Mouse (Mus musculus) cerebellum, postnatal 25 days (tissue): ENCODE measurements around the gene Tenm3.

Experiments
- DNase-seq, 2 experiments: peaks; one replicate each; pipeline ENCODE4 v3.0.0; 2021; ENCODE audit warnings: mixed read lengths in 2 of 2

Tenm3 gene

DNA sequence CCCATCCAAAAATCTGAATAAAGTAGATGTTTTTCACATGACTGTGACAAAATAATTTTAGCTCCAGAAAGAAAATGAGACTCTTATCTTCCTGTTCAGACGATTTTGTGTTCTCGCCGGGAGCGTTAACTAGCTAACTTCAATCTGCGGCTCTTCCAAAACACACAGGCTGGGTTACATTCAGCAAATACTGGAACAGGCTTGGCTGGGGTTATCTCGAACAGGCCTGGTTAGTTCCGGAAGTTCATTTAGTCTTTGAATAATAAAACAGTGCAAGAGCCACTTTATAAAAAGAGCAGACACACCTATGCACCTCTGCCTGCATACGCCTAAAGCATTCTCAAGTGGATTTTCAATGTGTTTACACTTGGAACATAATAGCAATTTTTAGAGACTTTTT lies 40.7 kb downstream of the Tenm3 start:
- DNase-seq: no peak

DNA sequence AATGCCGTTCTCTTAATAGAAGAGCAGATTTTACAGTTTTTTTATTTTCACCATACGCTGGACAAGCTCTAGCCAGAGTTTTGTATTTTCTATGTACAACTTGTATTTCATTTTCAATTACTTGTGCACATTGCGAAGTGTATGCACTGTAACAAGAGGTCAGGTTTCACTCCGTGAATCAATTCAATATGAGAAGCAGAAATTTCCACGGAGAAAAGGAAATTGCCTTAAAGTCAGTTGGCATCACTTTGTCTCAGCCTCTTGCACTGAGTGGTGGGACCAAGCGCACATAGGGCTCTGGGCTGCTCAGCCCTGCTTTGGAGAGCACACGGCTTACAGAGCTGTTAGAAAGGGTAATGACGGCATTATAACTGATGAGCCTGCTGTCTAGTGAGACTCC lies 41.5 kb downstream of the Tenm3 start:
- DNase-seq: no peak

DNA sequence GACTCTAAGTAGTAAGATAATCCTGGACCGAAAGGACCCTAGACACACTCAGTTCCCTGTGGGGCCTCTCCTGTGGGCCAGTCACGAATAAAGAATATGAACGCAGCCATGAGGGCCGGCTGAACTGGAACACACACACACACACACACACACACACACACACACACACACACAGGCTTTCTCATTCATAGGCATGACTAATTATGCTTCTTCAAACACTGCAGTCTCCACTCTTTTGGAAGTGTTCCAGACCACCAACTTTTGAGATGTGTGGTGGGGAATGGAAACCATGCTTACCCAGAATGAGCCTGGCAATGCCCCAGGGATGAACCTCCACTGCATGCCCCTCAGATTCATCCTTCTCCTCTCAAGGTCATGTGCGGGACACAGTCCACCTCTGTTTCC lies 45.8 kb downstream of the Tenm3 start:
- no peak for DNase-seq

GRCm38 (mm10) chr8:48794285-48794684 lies 49.5 kb downstream of the Tenm3 start:
- DNase-seq: no peak

- DNase-seq: no peak
These were observed 50.0 kb downstream of the Tenm3 start for GRCm38 (mm10) chr8:48793729-48794128.

DNA sequence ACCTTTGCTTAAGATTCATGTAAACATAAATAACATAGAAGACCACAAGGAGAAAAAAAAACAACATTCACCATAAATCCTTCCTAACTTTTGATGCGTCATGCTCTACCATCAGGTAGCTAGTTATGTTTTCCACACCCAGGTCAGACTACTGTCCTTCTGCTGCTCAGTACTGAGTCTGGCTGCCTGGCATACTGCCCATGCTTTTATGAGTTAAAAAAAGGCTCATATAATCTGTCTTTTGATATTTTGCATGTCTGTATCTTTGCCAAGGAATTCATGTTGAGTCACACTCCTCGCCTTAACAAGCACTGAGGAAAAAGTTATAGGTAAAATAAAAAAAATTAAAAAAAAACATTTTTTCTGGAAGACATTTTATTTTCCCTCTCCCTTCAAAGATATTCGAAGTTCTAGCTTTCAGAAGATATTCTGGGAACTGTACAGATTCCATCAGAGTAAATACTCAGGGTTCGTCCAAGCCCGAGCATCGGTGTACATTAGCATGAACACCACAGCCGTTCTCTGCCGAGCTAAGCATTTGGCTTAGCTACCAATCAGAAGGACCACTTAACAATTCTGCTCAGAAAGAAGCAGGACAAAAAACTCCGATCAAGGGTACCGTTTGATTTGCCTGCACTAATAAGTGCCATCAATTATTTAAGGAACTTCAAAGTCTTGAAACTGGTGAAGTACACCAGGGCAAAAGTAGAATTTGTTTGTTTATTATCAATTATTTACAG lies 51.0 kb downstream of the Tenm3 start:
- no peak for DNase-seq

GRCm38 (mm10) chr8:48783308-48783707 lies 60.4 kb downstream of the Tenm3 start:
- DNase-seq: no peak

- DNase-seq: no peak
These were observed 63.1 kb downstream of the Tenm3 start for GRCm38 (mm10) chr8:48780628-48781027.

- no peak for DNase-seq
These were observed 64.6 kb downstream of the Tenm3 start for GRCm38 (mm10) chr8:48779194-48779593.

GRCm38 (mm10) chr8:48776081-48776480 lies 67.7 kb downstream of the Tenm3 start:
- DNase-seq: no peak

DNA sequence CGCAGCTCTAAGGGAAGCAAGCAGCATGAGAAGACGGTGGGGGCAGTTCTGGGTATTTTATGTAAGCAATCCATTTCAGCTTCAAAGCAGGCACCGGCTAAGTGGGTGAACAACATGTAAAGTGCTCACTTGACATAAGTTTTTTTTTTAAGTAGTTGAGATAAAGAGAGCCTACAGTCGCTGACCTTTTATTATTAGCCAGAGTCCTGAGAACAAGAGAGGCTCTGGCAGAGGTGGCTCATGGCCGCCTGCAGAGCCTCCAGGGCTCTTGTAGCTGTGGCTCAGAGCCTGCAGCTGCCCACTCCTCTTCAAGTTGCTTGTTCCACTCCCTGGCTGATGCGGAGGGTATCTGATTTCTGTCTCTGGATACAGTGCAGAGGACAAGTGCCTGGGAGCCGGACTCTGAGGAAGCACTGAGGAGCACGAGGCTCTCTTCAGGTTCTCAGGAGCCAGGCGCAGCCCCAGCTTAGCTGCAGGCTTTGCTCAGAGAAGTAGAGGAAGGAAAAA lies 68.2 kb downstream of the Tenm3 start:
- no peak for DNase-seq

DNA sequence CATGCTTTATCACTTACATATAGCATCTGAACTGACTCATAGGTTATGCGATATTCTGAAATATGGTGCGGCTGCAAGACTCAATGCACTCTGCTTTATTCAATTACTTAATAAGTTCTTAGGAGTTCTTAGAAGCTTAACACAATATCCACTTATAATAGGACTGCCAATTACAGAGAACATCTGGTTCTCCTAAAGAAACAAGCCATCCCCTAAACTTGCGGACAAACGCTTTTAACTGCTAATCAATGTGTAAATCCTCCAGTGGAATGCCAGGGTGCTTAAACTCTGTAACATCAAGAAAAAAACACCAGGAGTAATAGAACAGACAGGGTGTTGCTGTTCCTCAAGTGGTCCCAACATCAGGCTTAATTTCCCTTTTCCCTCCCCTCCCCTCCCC lies 68.9 kb downstream of the Tenm3 start:
- DNase-seq: no peak

DNA sequence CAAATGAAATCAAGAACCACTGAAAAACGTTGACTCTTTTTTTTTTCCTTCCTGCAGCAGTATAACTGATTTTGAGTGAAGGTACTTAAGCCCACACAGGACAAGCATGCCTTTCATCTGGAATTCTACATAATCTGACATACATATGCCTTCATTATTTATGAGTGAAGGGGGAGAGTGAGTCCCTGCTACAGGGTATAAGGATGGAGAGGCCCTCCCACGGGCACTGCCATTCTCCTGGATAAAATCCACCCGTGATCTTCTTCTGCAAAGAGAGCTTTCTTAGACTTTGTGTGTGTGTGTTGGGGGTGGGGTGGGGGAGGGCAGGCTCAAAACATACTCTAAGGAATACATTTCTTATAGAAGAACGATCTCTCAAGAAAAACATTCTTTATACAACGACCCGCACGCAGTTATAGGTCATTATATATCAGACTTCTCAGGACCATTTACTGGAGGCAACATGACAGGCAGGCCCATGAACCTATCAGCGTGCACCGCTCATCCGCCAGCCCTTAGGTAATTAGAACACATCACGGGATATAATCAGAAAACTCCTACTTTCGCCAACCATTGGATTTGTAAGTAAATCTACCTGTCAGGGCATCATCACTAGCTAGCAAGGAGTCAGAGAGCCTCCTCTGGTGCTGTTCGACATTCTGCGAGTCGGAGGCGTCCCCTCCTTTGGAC lies 77.1 kb downstream of the Tenm3 start:
- DNase-seq: no peak

GRCm38 (mm10) chr8:48765212-48765611 lies 78.5 kb downstream of the Tenm3 start:
- no peak for DNase-seq

- no peak for DNase-seq
These were observed 79.7 kb downstream of the Tenm3 start for GRCm38 (mm10) chr8:48764011-48764410.

- no peak for DNase-seq
These were observed 86.9 kb downstream of the Tenm3 start for GRCm38 (mm10) chr8:48756874-48757273.

GRCm38 (mm10) chr8:48755492-48755891 lies 88.3 kb downstream of the Tenm3 start:
- no peak for DNase-seq

DNA sequence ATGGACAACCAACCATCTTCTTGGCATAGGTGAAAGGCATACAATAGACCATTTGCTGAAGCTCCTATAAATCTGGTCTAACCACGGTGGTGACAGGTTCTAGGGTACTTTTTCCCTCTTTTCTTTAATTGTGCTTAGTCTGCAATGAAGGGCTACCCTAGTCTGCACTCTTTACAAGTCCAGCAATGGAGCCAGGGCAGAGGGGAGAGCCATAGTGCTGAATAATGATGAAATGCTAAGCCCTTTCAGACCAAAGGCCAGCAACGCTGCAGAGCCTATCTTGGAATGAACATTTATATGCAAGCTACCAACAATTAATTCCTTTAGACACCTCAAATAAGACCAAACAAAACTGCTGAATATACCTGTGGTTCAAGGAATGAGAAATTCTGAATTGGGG lies 88.8 kb downstream of the Tenm3 start:
- DNase-seq: no peak

GRCm38 (mm10) chr8:48751965-48752364 lies 91.8 kb downstream of the Tenm3 start:
- DNase-seq: no peak

DNA sequence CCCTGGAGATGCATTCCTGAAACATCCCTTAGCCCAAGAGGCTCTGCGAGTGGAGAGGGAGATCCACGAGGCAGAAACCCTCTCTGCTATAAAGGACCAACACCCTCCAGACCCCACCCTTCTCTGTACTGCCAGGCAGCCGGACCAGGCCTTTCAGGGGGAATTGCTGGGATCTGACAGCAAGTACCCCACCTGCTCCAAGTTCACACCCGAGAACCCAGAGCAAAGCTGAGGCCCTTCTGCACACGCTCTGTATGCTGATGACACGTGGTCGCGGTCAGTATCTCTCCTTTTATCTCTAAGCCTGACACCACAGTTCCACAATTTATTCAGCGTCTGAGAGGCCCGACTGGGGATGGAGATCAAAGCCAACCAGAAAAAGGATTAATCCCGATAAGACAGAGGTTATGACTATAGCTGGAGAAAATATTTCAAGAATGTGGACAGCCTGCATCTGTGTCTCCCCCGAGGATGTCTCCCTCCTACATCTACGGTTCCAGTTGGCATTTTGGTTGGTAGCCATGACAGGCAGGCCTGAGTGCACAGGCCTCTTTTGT lies 95.2 kb downstream of the Tenm3 start:
- DNase-seq: no peak

DNA sequence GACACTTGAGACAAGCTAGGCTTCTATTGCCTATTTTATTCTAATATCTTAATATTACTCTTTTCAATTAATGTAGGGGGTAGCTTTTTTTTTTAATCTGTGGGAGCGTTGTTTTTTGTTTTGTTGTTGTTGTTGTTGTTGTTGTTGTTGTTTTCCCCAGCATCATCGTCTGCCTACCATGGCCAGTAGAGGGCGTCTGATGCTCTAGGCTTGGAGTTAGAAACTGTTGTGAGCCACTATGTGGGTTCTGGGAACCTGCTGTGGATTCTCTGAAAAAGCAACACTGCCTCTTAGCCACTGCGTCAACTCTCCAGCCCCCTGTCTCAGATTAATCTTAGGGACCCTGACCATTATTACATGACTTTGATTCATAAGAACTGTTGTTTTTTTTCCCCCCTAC lies 99.8 kb downstream of the Tenm3 start:
- DNase-seq: no peak

- DNase-seq: no peak
These were observed 101.0 kb downstream of the Tenm3 start for GRCm38 (mm10) chr8:48742741-48743140.

DNA sequence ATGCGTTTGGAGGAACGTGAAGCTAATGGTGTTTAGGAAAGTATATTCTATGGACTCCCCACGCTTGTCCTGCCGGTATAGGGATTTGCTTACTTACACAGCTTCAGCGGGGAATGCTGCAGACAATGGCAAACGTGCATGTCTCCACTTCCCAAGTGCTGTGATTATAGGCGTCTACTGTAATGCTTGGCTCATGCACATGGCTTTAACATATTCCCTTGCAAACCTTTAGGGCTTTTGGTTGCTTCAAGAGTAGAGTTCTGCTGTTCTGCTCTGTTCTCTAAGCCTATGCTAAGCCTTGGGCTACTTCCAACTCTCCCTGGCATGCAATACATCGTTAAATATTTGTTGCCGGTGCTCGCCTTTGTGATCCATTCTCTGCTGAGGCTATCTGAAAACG lies 102.8 kb downstream of the Tenm3 start:
- DNase-seq: no peak
